Mouse (Mus musculus): ENCODE measurements around the gene Xpot.
A peak's percentile ranks its signal among the peaks of the same experiment; 100 is the strongest.

- TF ChIP-seq CTCF (IDR thresholded peaks at IDR 0.05; ENCODE audit: low read depth) (0 out of 2 replicates have a peak, but pooled peaks have one; percentile 0), EP300 (IDR thresholded peaks at IDR 0.05; ENCODE audit: low read depth) (no peak)
These were observed 536 bp downstream of the Xpot start for GRCm38 (mm10) chr10:121625407-121626185.
